Mouse (Mus musculus) kidney, postnatal 25 days (tissue): Measurements from ENCODE around the gene Taar7d.
"Not testable (repeated sequence)": the region's sequence is repeated elsewhere in the genome, so short reads cannot be mapped to it uniquely, and the experiment has no call there.

Source experiments
- DNase-seq, 2 experiments: peaks; one replicate each; pipeline ENCODE4 v3.0.0; 2021; ENCODE audit warnings: mixed read lengths in 2 of 2

Taar7d gene

GRCm38 (mm10) chr10:24026922-24027321 lies at the start of gene Taar7d:
Gene Taar7d, plus strand, starts transcription at chr10:24027222.
- no peak for DNase-seq

- no peak for DNase-seq
Observed at GRCm38 (mm10) chr10:23977958-23978357, 49.1 kb upstream of the Taar7d start.

- peak; percentile 85 to 87 for DNase-seq
Observed at GRCm38 (mm10) chr10:23978901-23979705, 47.9 kb upstream of the Taar7d start.

- no peak for DNase-seq
Observed at GRCm38 (mm10) chr10:23985546-23985945, 41.5 kb upstream of the Taar7d start, which contains the start of gene Taar6. Gene Taar6, minus strand, starts transcription at chr10:23985646.

DNA sequence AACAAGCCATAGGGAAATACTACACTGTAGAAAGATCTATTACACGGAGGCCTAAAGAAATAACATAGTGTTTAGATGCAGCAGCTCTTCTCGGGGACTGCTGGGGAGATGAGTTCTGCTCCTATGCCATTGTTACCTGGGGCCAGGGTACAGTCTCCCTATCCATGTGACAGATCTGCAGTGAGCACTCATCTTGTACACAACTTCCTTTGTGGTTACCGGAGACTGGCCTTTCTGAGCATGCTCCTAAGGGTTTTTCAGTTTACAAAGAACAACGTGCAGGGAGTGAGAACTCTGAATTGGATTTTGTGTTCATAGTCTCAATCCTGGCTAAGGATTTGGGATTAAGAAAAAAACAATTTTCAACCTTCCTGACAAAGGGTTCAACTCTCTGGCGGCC lies 40.6 kb upstream of the Taar7d start:
- DNase-seq, result no peak

DNA sequence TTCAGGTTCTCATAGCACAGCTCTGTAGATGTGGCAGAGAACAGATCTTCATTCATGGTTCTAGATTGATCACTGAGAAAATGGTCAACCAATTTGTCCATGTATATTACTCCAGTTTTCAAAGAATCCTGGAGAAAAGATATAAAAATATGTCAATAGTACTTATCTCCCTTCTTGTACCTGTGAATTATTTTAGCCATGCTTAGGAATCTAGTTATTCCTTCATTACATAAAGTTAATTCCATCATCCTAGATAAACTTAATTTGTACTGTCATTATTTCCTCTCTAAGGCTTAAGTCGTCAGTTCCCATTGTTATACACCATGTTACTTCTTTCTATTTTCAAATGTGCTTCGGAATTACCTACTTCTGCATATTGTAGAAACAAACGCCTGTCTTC lies 33.6 kb upstream of the Taar7d start, which contains the start of gene Taar7a:
Gene Taar7a, minus strand, starts transcription at position 101 of the 400 bp plus-strand sequence.
- no peak for DNase-seq

GRCm38 (mm10) chr10:23999639-24000038 lies 27.4 kb upstream of the Taar7d start, which contains the start of gene Taar7b:
Gene Taar7b, plus strand, starts transcription at chr10:23999939.
- no peak for DNase-seq

- DNase-seq, result no peak
Observed at GRCm38 (mm10) chr10:24006442-24006841, 20.6 kb upstream of the Taar7d start.

DNA sequence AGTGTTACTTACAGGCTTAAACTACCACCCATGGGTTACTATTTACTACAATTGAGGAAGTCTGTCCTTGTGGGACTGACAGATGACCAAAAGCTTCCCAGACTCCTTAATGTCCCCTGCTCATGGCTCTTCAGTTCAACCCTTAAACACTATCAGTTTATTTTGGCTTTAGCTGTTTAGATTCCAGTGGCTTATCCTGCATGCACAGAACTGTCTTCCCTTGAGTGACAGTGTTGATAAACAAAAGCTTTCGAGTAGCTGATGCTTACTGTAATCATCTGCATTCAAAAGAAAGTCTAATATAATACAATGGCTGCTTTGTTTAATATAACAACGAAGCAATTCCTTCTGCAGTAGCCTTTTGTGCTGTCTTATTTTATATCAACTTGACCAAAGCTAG lies 20.0 kb upstream of the Taar7d start:
- DNase-seq, result no peak

DNA sequence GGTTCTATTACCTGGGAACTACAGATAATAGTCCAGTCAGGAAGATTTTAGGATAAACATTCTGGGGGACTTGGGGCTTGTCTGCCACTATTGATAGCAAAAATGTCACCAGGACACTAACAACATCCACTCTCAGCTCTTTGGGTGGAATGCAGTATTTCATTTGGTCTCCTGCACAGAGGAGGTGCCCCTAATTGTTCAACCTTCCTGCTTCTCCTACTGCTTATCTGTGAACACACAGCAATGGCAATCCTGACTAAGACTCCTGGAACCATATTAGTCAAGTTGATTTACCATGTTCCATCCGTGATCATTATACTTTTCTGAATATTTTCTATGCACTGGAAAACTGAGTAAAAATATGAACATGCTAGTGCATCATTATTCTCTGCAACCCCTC lies 18.9 kb upstream of the Taar7d start:
- no peak for DNase-seq

DNA sequence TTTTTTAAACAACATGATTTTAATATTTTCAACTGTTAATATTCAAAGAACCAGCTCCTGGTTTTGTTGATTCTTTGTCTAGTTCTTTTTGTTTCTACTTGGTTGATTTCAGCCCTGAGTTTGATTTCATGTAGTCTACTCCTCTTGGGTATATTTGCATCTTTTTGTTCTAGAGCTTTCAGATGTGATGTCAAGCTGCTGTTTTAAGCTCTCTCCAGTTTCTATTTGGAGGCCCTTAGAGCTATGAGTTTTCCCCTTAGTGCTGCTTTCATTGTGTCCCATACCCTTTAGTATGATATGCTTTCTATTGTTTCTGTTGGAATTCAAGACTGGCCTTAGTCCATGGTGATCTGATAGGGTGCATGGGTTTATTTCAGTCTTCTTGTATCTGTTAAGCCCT lies 4.3 kb downstream of the Taar7d start:
- DNase-seq, result no peak

GRCm38 (mm10) chr10:24037314-24037713 lies 10.3 kb downstream of the Taar7d start, which contains the start of gene Taar7e:
Gene Taar7e, plus strand, starts transcription at chr10:24037614.
- no peak for DNase-seq

- no peak for DNase-seq
Observed at GRCm38 (mm10) chr10:24040120-24040869, 13.3 kb downstream of the Taar7d start.

DNA sequence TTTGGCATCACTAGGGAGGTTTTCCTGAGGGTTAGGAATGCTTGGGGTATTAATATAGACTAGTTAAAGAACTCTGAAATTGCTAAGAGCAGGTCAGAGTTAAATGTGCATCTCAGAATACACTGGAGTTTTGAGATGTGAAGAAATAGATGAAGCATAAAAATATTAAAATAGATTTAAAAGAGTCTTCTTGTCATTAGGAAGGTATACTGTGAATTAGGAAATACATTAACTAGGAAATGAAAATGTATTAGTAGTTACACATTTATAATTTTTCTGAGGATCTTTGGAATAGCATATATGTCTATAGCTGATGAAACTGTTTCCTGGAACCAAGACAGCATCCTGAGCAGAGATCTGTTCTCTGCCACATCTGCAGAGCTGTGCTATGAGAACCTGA lies 22.2 kb downstream of the Taar7d start, which contains the start of gene Taar7f:
Gene Taar7f, plus strand, starts transcription at position 301 of the 400 bp plus-strand sequence.
- no peak for DNase-seq

GRCm38 (mm10) chr10:24052039-24052438 lies 25.0 kb downstream of the Taar7d start:
- no peak for DNase-seq

DNA sequence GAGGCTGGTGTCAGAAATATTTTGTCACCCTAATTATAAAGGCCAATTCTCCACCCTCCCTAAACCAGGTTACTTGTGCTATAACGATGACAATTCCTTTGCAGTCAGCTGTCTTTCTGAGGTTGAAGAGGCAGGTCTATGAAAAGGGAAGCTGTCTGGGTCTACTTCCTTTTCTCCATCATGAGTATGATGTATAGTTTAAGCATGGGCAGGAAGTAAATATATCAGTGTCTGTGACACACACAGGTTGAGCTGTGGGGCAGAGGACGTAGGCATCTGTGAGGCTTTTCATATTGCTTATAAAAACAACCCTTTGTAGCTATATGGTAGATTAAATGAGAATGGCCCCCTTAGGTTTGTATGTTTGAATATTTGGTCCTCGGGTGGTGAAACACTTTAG lies 32.0 kb downstream of the Taar7d start:
- DNase-seq, result no peak

- not testable (repeated sequence) for DNase-seq
Observed at GRCm38 (mm10) chr10:24074751-24075150, 47.7 kb downstream of the Taar7d start.

GRCm38 (mm10) chr10:24076200-24076599 lies 49.2 kb downstream of the Taar7d start, which contains the start of gene Taar8a:
Gene Taar8a, plus strand, starts transcription at chr10:24076500.
- DNase-seq, result not testable (repeated sequence)
